Mouse (Mus musculus): Measurements from ENCODE around the gene Selenow. TPM values are rescaled to one million over a fixed set of nuclear protein-coding genes. Genes with fewer than 3 reads are reported as not detected.

Gene Selenow
- polyA plus RNA-seq, 1 experiment from 2014 or later: 988 TPM

DNA sequence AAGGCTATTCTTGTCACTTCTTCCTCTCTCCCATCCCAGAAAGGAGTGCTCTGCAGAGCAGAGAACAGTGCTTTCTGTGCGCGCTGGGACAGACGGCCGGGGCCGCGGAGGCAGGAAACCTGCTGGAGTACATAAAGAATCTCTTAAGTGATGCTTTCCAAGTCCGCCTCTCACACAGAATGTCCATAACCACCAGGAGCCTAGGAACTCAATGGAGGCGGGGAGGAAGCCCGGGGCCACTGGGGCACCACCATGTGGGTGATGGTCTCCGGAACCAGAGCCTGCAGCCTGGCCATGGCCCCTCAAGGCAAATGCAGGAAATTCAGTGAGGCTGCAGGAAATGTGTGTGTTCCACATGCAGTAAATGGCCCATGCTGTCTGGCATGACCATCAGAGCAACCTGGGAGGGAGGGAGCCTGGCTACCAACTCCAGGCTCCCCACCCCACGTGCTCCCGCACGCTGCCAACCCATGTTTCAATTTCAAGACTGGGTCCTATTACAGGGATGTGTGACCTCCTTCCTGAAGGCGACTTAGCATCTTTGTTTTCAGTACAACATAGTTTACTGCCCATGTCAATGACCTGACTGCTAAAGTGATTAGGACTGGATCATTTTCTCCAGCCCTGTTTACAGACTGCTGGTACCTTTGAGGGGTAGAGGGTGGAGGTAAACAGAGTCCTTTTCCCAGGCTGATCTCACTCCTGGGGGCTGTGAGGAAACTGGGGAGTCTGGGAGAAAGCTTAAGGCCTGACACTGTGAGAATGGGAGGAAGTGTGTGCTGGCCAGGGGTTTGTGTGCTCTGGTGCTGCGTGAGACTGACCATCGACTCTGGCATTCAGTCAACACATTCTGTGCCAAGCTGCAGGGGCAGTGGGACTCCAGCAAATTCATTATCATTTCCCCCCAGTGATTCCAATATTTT, 11.5 kb upstream of the Selenow start:
- DNase-seq (ENCODE audit: low spot score): no peak
- H3K27me3 ChIP-seq (ENCODE audit: control insufficient read depth, insufficient read depth, low read length): no peaks in the 10 kb centered on the region
- 59% methylated on average over 16 of the region's 16 CpGs for WGBS

GRCm38 (mm10) chr7:15931635-15932034, 9.4 kb upstream of the Selenow start:
- H3K27me3 ChIP-seq (ENCODE audit: control insufficient read depth, insufficient read depth, low read length): no peaks in the 10 kb centered on the region
- 82% methylated on average over 3 of the region's 3 CpGs for WGBS
- no peak overlapping the region for H3K4me3 ChIP-seq (ENCODE audit: low read depth, low read length)
- H3K9ac ChIP-seq (ENCODE audit: low read depth, low read length): no peak overlapping the region
- ATAC-seq (ENCODE audit: low FRiP score) (no peak), DNase-seq (ENCODE audit: low spot score) (no peak)
- no peak overlapping the region for H3K4me2 ChIP-seq (replicated peaks; ENCODE audit: low read depth, low read length)
- H3K27ac ChIP-seq (ENCODE audit: low read depth, low read length): no peak overlapping the region
- no peaks in the 10 kb centered on the region for H3K4me1 ChIP-seq (replicated peaks; ENCODE audit: control insufficient read depth, insufficient read depth, low read length)
- H3K9me3 ChIP-seq (ENCODE audit: control insufficient read depth, low read length): no peaks in the 10 kb centered on the region
- H3K36me3 ChIP-seq (ENCODE audit: control insufficient read depth, insufficient read depth, low read length): no peaks in the 10 kb centered on the region

More for the DNA sequence above, 11.5 kb upstream of the Selenow start:
- Histone ChIP-seq H3K4me3 (ENCODE audit: low read depth, low read length) (no peak overlapping the region), H3K4me1 (replicated peaks; ENCODE audit: control insufficient read depth, insufficient read depth, low read length) (no peaks in the 10 kb centered on the region), H3K27ac (ENCODE audit: low read depth, low read length) (no peak overlapping the region), H3K4me2 (replicated peaks; ENCODE audit: low read depth, low read length) (no peak overlapping the region), H3K9ac (ENCODE audit: low read depth, low read length) (no peak overlapping the region), H3K9me3 (ENCODE audit: control insufficient read depth, low read length) (no peaks in the 10 kb centered on the region), H3K36me3 (ENCODE audit: control insufficient read depth, insufficient read depth, low read length) (peaks cover 13% of the 10 kb centered on the region)
- ATAC-seq (ENCODE audit: low FRiP score): no peak

DNA sequence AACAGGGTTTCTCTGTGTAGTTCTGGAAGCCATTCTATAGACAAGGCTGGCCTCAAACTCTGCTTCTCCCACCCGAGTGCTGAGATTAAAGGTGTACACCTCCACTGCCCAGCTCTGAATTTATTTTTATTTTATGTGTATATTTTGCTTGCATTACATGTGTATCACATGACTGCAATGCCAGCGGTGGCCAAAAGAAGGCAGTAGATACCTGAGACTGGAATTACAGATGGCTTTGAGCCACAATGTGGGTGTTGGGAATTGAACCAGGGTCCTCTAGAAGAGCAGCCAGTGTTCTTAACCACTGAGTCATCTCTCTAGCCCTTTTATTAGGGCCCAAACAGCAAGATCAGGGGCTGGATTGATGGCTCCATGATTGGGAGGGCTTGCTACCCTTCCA, 8.3 kb upstream of the Selenow start:
- no peak for ATAC-seq (ENCODE audit: low FRiP score)
- H3K9ac ChIP-seq (ENCODE audit: low read depth, low read length): no peak overlapping the region
- 67% methylated on average over 2 of the region's 2 CpGs for WGBS

GRCm38 (mm10) chr7:15929910-15930309, 7.7 kb upstream of the Selenow start:
- H3K4me2 ChIP-seq (replicated peaks; ENCODE audit: low read depth, low read length): no peak overlapping the region
- WGBS: 34% methylated on average over 4 of the region's 4 CpGs

More for the DNA sequence above, 8.3 kb upstream of the Selenow start:
- Histone ChIP-seq H3K4me3 (ENCODE audit: low read depth, low read length) (no peak overlapping the region), H3K4me2 (replicated peaks; ENCODE audit: low read depth, low read length) (no peak overlapping the region), H3K9me3 (ENCODE audit: control insufficient read depth, low read length) (no peaks in the 10 kb centered on the region), H3K27me3 (ENCODE audit: control insufficient read depth, insufficient read depth, low read length) (no peaks in the 10 kb centered on the region), H3K36me3 (ENCODE audit: control insufficient read depth, insufficient read depth, low read length) (no peaks in the 10 kb centered on the region), H3K27ac (ENCODE audit: low read depth, low read length) (no peak overlapping the region), H3K4me1 (replicated peaks; ENCODE audit: control insufficient read depth, insufficient read depth, low read length) (no peaks in the 10 kb centered on the region)
- DNase-seq (ENCODE audit: low spot score): no peak

GRCm38 (mm10) chr7:15921796-15922195, 406 bp downstream of the Selenow start:
- peak; percentile 74 for DNase-seq (ENCODE audit: low spot score)
- H3K4me3 ChIP-seq (ENCODE audit: low read depth, low read length): peak overlapping the region; percentile 57
- H3K9ac ChIP-seq (ENCODE audit: low read depth, low read length): peak overlapping the region; percentile 73
- H3K4me1 ChIP-seq (replicated peaks; ENCODE audit: control insufficient read depth, insufficient read depth, low read length): peaks cover 7% of the 10 kb centered on the region; the same call in 1 of the 2 replicates
- H3K4me2 ChIP-seq (replicated peaks; ENCODE audit: low read depth, low read length): peak overlapping the region; percentile 54
- H3K9me3 ChIP-seq (ENCODE audit: control insufficient read depth, low read length): no peaks in the 10 kb centered on the region
- peaks cover 5% of the 10 kb centered on the region for H3K36me3 ChIP-seq (ENCODE audit: control insufficient read depth, insufficient read depth, low read length)
- H3K27me3 ChIP-seq (ENCODE audit: control insufficient read depth, insufficient read depth, low read length): no peaks in the 10 kb centered on the region
- H3K27ac ChIP-seq (ENCODE audit: low read depth, low read length): peak overlapping the region; percentile 33
- WGBS: 0% methylated on average over 10 of the region's 10 CpGs
- peak; percentile 64 for ATAC-seq (ENCODE audit: low FRiP score)

More at GRCm38 (mm10) chr7:15929910-15930309, 7.7 kb upstream of the Selenow start:
- DNase-seq (ENCODE audit: low spot score) (peak; percentile 58), ATAC-seq (ENCODE audit: low FRiP score) (peak; percentile 57; the same call in 1 of the 2 replicates)
- H3K4me3 ChIP-seq (ENCODE audit: low read depth, low read length): no peak overlapping the region
- no peaks in the 10 kb centered on the region for H3K9me3 ChIP-seq (ENCODE audit: control insufficient read depth, low read length)
- no peak overlapping the region for H3K9ac ChIP-seq (ENCODE audit: low read depth, low read length)
- no peak overlapping the region for H3K27ac ChIP-seq (ENCODE audit: low read depth, low read length)
- no peaks in the 10 kb centered on the region for H3K27me3 ChIP-seq (ENCODE audit: control insufficient read depth, insufficient read depth, low read length)
- no peaks in the 10 kb centered on the region for H3K4me1 ChIP-seq (replicated peaks; ENCODE audit: control insufficient read depth, insufficient read depth, low read length)
- no peaks in the 10 kb centered on the region for H3K36me3 ChIP-seq (ENCODE audit: control insufficient read depth, insufficient read depth, low read length)

GRCm38 (mm10) chr7:15920645-15921190, 1.5 kb downstream of the Selenow start:
- 91% methylated on average over 6 of the region's 6 CpGs for WGBS
- H3K9ac ChIP-seq (ENCODE audit: low read depth, low read length): peak overlapping the region; percentile 73
- H3K27me3 ChIP-seq (ENCODE audit: control insufficient read depth, insufficient read depth, low read length): no peaks in the 10 kb centered on the region
- no peak overlapping the region for H3K27ac ChIP-seq (ENCODE audit: low read depth, low read length)
- ATAC-seq (ENCODE audit: low FRiP score) (no peak), DNase-seq (ENCODE audit: low spot score) (no peak)
- peaks cover 5% of the 10 kb centered on the region for H3K36me3 ChIP-seq (ENCODE audit: control insufficient read depth, insufficient read depth, low read length)
- H3K4me2 ChIP-seq (replicated peaks; ENCODE audit: low read depth, low read length): peak overlapping the region; percentile 54
- peak overlapping the region; percentile 57 for H3K4me3 ChIP-seq (ENCODE audit: low read depth, low read length)
- H3K4me1 ChIP-seq (replicated peaks; ENCODE audit: control insufficient read depth, insufficient read depth, low read length): peaks cover 7% of the 10 kb centered on the region; the same call in 1 of the 2 replicates
- no peaks in the 10 kb centered on the region for H3K9me3 ChIP-seq (ENCODE audit: control insufficient read depth, low read length)

DNA sequence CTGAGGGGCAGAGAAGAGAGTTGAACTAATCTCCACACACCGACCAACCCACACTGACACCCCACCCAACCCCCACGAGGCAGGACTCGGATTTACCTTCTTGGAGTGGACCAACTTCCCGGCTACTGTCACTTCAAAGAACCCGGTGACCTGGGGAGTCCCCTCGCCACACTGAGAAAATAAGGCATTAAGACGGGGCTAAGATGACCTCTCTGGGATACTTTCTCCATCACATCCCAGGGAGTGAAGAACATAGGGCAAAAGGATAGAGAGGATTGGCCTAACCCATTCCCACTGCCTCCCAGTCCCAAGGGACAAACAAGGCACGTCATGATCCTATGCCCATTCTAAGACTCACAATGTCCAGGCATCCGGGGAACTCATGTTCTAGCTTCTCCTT, 2.3 kb downstream of the Selenow start:
- no peak overlapping the region for H3K9ac ChIP-seq (ENCODE audit: low read depth, low read length)

GRCm38 (mm10) chr7:15918371-15918770, 3.8 kb downstream of the Selenow start:
- no peak overlapping the region for H3K4me2 ChIP-seq (replicated peaks; ENCODE audit: low read depth, low read length)
- H3K36me3 ChIP-seq (ENCODE audit: control insufficient read depth, insufficient read depth, low read length): peaks cover 5% of the 10 kb centered on the region
- H3K27ac ChIP-seq (ENCODE audit: low read depth, low read length): no peak overlapping the region
- no peaks in the 10 kb centered on the region for H3K9me3 ChIP-seq (ENCODE audit: control insufficient read depth, low read length)
- no peak overlapping the region for H3K4me3 ChIP-seq (ENCODE audit: low read depth, low read length)
- H3K9ac ChIP-seq (ENCODE audit: low read depth, low read length): no peak overlapping the region
- peaks cover 7% of the 10 kb centered on the region; the same call in 1 of the 2 replicates for H3K4me1 ChIP-seq (replicated peaks; ENCODE audit: control insufficient read depth, insufficient read depth, low read length)
- ATAC-seq (ENCODE audit: low FRiP score) (no peak), DNase-seq (ENCODE audit: low spot score) (no peak)
- H3K27me3 ChIP-seq (ENCODE audit: control insufficient read depth, insufficient read depth, low read length): no peaks in the 10 kb centered on the region

More for the DNA sequence above, 2.3 kb downstream of the Selenow start:
- ATAC-seq (ENCODE audit: low FRiP score): no peak
- Histone ChIP-seq H3K27me3 (ENCODE audit: control insufficient read depth, insufficient read depth, low read length) (no peaks in the 10 kb centered on the region), H3K36me3 (ENCODE audit: control insufficient read depth, insufficient read depth, low read length) (peaks cover 5% of the 10 kb centered on the region), H3K4me1 (replicated peaks; ENCODE audit: control insufficient read depth, insufficient read depth, low read length) (peaks cover 7% of the 10 kb centered on the region; the same call in 1 of the 2 replicates), H3K4me3 (ENCODE audit: low read depth, low read length) (no peak overlapping the region), H3K27ac (ENCODE audit: low read depth, low read length) (no peak overlapping the region), H3K4me2 (replicated peaks; ENCODE audit: low read depth, low read length) (no peak overlapping the region), H3K9me3 (ENCODE audit: control insufficient read depth, low read length) (no peaks in the 10 kb centered on the region)
- 92% methylated on average over 9 of the region's 9 CpGs for WGBS
- no peak for DNase-seq (ENCODE audit: low spot score)
